Mouse (Mus musculus): Measurements from ENCODE around the gene Dop1a.
A peak's percentile ranks its signal among the peaks of the same experiment; 100 is the strongest.

The Dop1a gene

GRCm38 (mm10) chr9:86499083-86499482, 32.1 kb downstream of the Dop1a start:
- DNase-seq (ENCODE audit: low read depth, low spot score), result no peak

- DNase-seq (ENCODE audit: low read depth, low spot score), result no peak
Measured at GRCm38 (mm10) chr9:86507437-86507836, 40.5 kb downstream of the Dop1a start.

GRCm38 (mm10) chr9:86513733-86514132, 46.8 kb downstream of the Dop1a start:
- DNase-seq (ENCODE audit: low read depth, low spot score), result no peak

GRCm38 (mm10) chr9:86514390-86514789, 47.4 kb downstream of the Dop1a start:
- no peak for DNase-seq (ENCODE audit: low read depth, low spot score)

- no peak for DNase-seq (ENCODE audit: low read depth, low spot score)
Measured at GRCm38 (mm10) chr9:86514798-86515197, 47.8 kb downstream of the Dop1a start.

- DNase-seq (ENCODE audit: low read depth, low spot score), result no peak
Measured at GRCm38 (mm10) chr9:86522335-86522734, 55.4 kb downstream of the Dop1a start.

- no peak for DNase-seq (ENCODE audit: low read depth, low spot score)
Measured at GRCm38 (mm10) chr9:86525600-86525999, 58.6 kb downstream of the Dop1a start.

GRCm38 (mm10) chr9:86534071-86534470, 67.1 kb downstream of the Dop1a start:
- DNase-seq (ENCODE audit: low read depth, low spot score), result no peak

GRCm38 (mm10) chr9:86543451-86543850, 76.5 kb downstream of the Dop1a start:
- no peak for DNase-seq (ENCODE audit: low read depth, low spot score)

- no peak for DNase-seq (ENCODE audit: low read depth, low spot score)
Measured at GRCm38 (mm10) chr9:86544559-86544958, 77.6 kb downstream of the Dop1a start.

GRCm38 (mm10) chr9:86549637-86550162, 82.7 kb downstream of the Dop1a start:
- DNase-seq (ENCODE audit: low read depth, low spot score), result no peak

- no peak for DNase-seq (ENCODE audit: low read depth, low spot score)
Measured at GRCm38 (mm10) chr9:86550717-86551116, 83.8 kb downstream of the Dop1a start.

GRCm38 (mm10) chr9:86553886-86554285, 86.9 kb downstream of the Dop1a start:
- no peak for DNase-seq (ENCODE audit: low read depth, low spot score)

GRCm38 (mm10) chr9:86554641-86555040, 87.7 kb downstream of the Dop1a start:
- DNase-seq (ENCODE audit: low read depth, low spot score), result no peak

- DNase-seq (ENCODE audit: low read depth, low spot score), result no peak
Measured at GRCm38 (mm10) chr9:86560543-86560942, 93.6 kb downstream of the Dop1a start.

GRCm38 (mm10) chr9:86569314-86569910, 102.5 kb downstream of the Dop1a start:
- DNase-seq (ENCODE audit: low read depth, low spot score), result no peak

GRCm38 (mm10) chr9:86570261-86570890, 103.4 kb downstream of the Dop1a start:
- DNase-seq (ENCODE audit: low read depth, low spot score), result no peak

GRCm38 (mm10) chr9:86570946-86571345, 104.0 kb downstream of the Dop1a start:
- DNase-seq (ENCODE audit: low read depth, low spot score), result no peak

GRCm38 (mm10) chr9:86571540-86572135, 104.7 kb downstream of the Dop1a start, which contains the start of the genes Pgm3 and Rwdd2a:
Gene Pgm3 (minus strand): TSS chr9:86571842.
Gene Rwdd2a (plus strand): TSS chr9:86571991.
- DNase-seq (ENCODE audit: low read depth, low spot score), result peak; percentile 90

GRCm38 (mm10) chr9:86572196-86572595, 105.2 kb downstream of the Dop1a start:
- DNase-seq (ENCODE audit: low read depth, low spot score), result no peak

- DNase-seq (ENCODE audit: low read depth, low spot score), result peak; percentile 56
Measured at GRCm38 (mm10) chr9:86572636-86573291, 105.8 kb downstream of the Dop1a start.

GRCm38 (mm10) chr9:86573616-86574303, 106.8 kb downstream of the Dop1a start:
- DNase-seq (ENCODE audit: low read depth, low spot score), result no peak

Data from retina, postnatal 7 days (tissue).